Mouse (Mus musculus) CD4-positive, CD25-positive, alpha-beta regulatory T cell, adult 2 months (primary cell): ENCODE data around the gene Capn2.
A peak's percentile ranks its signal among the peaks of the same experiment; 100 is the strongest.

Experiments
- DNase-seq: peaks from one replicate; pipeline ENCODE4 v3.0.0-alpha.2; 2012; ENCODE audit warnings: low read depth, low spot score

Capn2 gene

DNA sequence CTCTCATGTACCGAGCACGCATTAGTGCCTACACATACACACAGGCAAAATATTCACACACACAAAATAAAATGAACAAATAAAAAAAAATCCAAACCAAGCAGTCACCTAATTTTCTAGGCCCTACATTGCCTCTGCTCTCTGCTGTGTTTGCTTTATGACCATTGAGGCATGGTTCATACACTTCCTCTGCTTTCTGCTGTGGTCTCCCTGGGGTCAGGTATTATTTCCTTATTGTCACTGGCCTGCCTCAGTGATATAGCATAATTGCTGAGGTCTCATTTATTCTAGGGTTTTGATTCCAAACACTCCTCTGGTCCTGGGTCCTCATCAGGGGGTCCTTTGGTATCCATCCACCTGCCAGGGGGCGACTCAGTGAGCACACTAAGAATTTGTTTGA is 8.2 kb upstream of the Capn2 start:
- DNase-seq = no peak

DNA sequence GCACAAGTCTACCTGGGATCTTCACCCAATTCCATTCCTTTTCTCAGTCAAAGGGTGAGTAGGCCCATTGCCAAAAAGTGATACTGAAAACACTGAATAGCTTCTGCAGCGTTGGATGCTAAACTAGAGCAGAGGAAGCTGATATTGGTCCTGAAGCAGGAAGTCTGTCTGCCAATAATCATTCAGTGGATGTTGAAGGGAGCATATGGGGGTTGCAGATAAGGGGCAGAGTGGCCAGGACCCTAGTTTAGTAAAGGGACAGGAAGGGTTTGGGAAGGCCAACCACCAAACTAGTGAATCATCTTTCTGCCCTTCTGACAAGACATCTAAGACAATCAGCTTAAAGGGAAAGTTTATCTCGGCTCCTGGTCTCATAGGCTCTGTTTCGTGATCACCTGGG is 6.3 kb upstream of the Capn2 start:
- DNase-seq = no peak

DNA sequence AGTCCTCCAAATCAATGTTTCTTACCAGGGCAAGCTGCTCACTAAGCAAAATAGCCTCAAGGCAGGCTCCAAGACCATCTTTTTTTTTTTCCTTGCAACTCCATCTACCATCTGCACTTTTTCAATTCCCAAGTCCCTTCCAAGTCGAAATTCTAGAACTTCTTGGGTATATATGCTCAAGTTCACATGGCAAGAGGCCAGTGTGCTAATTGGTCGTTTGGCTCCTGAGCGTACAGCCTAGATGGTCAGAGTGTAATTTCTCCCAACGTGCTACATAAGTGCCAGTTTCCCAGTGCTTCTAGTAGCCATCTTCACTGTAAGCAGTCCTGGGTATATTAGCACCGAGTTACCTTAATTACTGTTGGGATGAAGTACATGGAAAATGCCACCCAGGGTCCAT is 5.6 kb upstream of the Capn2 start:
- DNase-seq = no peak

DNA sequence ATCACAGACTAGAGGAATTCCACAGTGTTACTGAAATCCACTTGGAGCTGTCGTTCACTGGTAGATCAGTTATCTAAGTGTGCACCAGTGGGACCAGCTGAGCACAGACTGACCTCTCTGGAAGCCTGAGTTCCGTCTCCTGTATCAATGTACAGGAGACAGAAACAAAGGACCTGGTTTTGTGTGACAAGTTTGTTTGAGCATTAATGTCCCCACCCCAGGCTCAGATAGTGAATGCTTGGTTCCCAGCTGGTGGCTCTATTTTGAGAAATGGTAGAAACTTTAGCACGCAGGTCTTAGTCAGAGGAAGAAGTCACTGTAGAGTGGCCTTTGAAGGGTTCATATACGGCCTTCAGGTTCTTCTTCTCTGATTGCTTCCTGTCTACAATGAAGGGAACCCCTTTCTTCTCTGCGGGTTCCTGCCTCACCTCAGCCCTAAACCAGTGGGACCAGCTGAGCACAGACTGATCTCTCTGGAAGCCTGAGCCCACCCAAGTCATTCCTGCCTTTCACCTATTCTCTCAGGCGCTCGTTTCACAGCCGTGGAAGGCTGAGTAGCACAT is 3.6 kb upstream of the Capn2 start:
- DNase-seq = peak; percentile 50

DNA sequence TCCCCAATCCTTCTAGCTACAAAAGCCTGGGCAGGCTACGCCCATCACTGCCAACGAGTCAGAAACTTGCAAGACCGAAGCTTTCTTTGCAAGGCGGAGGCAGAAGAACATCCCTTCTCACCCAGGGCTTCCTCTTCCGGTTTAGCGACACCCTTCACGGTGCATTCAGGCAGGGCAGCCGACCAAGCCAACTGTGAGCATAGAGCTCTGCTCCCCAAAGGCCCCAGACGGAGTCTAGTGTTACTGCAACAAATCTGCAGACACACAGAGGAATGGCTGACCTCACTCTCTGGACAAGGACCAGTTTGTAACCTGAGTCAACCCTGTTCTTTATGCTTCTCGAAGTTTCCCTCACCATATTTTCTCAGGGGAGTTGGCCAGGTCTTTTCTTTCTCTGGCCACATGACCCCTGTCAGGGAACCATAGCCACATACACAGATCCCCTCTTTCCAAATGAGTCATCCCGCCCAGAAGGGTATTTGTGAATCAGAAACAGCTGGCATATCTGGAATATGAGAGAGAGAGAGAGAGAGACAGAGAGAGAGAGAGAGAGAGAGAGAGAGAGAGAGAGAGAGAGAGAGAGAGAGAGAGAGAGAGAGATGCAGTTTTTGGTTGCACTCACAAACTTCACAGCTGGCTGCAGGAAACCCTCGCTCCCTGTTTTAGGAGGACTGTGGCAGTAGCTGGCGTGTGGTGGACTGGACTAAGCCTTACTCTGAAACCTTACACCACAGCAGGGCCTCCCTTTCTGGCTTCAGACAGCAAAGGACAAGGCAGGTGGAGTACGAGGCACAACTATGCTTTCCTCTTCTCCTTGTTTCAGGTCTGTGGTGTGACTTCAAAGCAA is 2.9 kb upstream of the Capn2 start:
- DNase-seq = peak; percentile 83

DNA sequence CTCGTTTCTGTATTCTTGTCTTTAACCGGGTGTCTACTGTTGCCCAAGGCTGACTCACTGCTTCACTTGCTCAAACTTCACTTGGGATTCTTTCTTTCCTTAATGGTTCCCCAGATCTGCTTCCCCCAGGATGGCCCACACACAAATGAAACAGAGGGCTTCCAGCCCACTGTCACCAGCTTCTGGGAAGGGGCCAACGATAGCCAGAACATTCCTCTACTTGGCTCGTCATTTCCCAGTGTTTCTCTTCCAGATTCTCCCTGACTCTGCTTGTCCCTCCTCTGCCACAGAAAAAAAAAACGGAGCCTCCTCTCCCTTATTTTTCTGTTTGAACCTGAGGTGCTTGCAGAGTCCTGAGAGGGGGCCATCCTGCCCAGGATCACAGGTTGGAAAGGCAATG is 1.9 kb upstream of the Capn2 start:
- no peak for DNase-seq

DNA sequence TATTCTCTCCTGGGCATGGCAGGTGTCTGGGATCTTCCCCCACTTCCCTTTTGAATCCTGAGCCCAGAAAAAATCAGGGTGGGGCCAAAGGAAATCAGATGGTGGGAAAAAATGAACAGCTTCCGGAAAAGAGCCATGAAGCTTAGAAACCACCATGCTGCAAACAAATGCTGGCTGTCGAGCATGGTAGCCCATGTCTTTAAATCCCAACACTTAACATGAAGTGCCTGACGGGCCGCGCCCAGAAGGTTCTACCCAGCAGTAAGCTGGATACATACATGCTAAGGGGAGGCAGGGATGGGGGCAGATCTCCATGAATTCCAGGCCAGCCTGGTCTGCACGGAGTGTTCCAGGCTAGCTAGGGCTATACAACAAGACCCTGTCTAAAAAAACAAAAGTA is 1.4 kb upstream of the Capn2 start:
- no peak for DNase-seq

DNA sequence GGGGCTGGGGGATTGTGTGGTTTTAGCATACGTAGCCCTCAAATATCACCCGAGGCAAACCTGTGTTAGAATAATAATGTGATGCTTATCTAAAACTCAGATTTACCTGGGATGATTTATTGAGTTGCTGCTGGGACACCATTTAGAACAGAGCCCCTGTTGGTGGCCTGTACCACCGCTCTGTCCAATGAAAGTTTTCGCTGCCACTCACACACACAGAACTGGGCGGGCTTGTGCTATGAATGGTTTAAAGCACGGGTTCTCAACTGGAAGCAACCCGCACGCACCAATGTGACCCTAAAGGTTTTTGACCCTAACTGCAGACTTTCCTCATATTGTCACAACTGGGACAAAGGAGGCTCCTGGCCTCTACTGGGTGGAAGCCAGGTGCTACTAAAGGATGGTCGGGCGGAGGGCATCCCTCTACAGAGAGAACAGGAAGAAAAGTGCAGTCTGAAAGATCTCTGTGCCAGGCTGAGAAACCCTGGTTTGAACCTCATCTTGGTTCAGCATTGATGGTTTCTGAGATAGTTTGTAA is 804 bp upstream of the Capn2 start:
- DNase-seq = peak; percentile 51

DNA sequence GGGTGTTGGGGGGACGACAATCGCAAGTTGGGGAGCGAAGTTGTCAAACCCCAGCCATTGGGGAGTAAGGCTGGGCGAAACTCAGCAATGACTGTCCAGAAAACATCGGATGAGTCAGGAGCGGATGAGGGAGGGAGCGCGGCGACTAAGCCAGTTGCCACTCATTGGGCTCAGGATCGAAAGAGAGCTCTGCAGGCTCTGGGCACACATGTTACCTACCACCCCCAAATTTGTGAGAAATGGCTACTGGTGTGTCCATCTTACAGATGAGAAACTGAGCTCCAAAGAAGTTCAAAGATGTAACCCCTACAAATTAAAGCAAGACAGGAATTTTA is 236 bp upstream of the Capn2 start:
- no peak for DNase-seq

DNA sequence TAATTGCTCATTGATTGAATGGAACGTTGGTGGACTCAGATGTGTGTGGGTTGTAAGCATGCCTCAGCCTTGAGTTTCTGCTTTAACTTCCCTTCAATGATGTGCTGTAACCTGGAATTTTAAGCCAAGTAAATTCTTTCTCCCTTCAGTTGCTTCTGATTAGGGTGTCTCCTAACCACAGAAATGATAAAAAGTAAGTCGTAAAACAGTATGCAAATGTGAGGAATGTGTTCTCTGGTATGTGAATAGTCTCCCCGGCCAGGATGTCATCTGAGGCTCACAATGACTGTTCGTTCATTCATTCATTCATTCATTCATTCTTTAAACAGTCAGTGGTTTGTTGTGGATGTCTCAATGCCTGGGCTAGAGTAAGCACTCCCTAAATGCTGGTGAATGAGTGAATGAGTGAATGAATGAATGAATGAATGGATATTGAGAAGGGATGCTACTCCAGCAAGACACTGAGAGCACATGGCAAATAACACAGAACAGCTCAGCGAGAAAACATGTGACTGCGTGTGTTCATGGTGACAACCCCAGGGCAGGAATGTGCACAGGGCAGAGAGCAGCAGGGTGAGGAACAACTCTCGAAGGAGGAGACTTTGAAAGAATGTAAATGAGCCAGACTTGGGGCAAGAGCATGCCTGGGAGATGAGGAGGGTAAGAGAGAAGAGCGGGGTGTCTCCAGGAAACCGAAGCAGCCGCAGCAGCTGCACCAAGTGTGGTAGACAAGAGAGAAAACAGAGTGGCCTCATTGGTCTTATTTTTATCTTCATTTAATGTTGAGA is 2.4 kb downstream of the Capn2 start:
- peak; percentile 25 for DNase-seq

DNA sequence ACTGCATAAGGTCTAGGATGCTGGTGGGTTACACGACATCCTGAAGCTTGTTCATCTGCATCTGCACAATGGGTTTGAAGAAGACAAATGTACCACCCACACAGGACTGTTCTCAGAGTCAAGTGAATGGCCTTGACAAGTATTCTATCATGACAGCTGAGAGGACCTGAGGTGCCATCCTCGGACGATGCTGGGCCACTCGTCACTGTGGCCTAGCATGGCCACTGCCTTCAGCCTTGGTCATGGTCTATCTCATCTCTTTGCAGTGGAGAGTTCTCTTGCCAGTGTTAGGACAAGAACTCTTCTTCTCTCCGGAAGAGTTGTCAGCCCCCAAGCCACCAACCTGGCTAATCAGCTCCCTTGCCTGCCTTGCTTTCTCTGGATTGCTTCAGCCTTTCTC is 3.7 kb downstream of the Capn2 start:
- DNase-seq = no peak

DNA sequence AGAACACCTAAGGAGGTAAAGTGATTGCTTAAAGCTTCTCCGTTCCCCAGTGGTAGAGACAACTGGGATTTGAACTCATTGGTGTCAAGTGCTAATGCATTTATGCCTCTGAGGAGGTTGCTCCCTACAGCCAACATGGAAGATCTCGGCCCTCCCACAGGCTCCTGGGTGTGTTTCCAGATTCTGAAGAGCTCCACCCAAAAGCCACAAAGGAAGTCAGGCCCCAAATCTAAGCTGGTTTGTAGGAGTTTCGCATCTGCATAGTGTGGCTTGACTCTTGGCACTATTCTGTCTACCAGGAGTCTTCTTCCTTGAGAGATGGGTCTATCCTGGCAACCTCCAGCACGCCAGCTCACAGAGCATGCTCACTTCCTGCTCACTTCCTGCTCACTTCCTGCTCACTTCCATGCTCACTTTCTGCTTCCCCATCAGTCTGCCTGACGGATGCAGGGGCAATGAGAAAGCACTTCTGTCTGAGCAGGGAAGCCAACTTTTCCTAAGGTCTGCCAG is 4.5 kb downstream of the Capn2 start:
- DNase-seq = no peak

DNA sequence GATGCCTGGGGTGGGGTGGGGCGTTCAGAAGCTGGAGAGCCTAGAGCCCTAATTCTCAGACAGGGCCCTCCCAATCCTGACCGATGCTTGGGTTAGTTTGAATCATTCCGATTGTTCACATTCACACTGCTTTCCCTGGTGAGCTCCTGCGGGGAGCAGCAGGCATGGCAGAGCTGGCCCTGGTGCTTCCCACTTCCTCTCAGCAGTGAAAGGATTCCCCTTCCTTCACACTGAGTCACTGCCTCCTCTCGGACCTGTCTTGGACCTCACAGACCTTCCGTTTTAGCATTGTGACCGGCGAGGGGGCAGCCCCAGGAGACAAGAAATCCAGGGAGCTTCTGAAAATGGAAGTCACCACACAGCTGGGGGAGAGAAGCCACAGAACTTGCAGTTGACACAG is 5.6 kb downstream of the Capn2 start:
- no peak for DNase-seq

DNA sequence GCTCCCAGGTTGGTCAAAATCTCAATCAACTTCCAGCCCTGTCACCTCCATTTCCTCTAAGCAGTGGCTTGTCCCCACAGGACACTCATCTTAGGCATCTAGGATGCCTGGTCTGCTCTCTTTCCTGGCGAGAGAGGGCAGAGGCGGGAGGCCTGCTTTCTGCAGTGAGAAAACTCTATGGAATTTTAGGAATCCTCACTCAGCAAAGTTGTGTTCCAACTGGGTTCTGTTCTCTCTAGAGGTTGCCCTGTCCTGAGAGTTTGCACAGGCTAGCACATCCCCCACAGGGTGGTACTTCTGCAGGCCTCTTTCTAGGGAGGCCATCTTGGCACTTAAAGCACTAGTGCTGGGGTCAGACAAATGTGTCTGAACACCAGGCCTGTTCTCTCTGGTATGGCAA is 6.3 kb downstream of the Capn2 start:
- DNase-seq = no peak

DNA sequence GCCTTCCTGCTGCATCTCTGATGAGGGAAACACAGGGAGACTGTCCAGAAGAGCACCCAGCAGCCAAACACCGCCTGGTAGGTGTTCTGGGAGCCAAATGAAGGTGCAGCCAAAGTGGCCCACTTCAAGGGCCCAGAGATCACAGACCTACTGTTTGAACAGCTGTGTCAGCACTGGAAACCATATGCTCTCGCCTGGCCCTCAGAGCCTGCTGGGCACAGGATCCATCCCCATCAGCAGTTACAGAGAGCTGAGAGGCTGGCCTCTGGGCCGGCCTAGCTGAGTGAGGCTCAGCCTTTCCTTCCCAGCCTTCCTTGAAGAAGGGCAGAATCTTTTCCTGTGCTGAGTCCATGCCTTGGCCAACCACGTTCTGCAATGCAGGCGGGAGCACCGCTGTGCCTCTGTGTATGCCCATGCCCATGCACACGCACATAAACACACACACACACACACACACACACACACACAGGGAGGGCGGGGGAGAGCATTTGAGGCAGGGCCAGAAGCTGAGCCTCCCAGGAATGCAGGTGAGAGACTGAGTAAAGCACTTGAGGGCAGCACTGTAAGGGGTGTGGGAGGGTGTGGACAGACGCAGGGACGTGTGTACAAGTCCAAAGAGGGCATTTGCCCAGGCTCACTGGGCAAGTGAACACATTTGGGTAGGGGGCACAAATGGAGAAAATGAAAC is 8.2 kb downstream of the Capn2 start:
- DNase-seq = no peak

DNA sequence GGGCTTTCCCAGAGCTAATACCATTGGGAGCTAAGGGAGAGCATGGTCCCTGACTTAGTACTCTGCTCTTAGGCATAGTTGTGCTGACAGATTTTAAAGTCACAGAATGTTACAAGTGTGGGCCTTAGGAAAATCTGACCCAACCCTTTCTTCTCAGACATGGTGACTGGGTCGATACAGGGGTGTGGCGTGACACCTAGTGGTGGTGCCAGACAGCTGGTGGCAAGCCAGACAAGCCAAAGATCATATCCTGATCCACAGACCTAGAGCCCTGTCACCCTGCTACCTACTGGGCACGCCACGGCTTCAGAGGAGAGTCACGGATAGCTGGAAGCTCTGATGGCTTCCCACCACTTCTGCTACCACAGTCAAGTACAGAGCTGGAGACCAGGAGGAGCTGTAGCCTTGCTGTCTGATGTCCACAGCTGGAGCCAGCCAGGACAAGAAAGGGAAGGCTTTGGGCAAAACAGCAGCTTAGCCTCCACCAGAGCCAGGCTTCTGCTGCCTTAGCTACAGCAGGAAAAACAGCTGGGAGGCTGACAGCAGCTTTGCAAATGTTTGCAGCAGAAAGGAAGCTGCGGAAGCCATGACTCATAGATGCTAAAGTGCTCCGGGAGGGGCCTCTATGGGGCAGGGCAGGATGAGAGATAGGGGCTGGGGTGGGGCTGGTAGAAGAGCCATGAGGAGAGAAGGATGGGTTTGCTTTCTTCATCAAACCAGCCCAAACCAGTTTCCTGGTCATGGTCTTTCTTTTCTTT is 11.0 kb downstream of the Capn2 start:
- DNase-seq = peak; percentile 76

DNA sequence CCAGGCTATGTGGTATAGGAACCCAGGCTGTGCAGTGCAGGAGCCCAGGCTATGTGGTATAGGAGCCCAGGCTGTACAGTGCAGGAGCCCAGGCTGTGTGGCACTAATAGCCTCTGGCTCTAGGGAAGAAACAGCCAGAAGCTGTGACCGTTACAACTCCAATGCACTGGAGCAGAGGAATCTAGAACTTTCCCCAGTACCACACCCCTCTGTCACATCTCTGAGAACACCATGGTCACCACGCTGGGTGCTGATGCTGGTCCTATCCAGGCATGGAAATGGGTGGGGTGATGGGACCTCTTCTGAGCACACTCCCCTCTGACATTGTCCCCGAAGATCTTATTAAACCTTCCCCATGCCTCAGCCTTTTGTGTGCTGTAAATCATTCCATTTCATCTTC is 12.1 kb downstream of the Capn2 start:
- DNase-seq = no peak

DNA sequence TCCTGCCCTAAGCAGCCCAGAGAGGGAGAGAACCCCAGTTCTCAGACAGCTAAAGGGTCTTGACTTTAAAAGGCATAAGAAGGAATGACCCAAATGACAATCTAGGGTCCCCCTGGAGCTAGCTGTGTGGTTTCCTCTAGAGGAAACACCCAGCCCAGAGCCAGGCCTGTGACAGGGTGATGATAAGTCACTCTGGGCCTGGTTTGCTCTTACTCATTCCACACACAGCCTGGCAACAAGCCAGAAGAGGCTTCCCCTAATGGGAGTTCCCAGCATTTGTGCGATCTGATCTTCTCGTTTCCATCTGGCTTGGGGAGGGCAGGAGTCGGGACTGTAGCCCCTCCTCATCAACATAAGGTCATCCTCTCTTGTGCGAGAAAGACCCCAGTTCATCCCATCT is 13.2 kb downstream of the Capn2 start:
- DNase-seq = peak; percentile 73

DNA sequence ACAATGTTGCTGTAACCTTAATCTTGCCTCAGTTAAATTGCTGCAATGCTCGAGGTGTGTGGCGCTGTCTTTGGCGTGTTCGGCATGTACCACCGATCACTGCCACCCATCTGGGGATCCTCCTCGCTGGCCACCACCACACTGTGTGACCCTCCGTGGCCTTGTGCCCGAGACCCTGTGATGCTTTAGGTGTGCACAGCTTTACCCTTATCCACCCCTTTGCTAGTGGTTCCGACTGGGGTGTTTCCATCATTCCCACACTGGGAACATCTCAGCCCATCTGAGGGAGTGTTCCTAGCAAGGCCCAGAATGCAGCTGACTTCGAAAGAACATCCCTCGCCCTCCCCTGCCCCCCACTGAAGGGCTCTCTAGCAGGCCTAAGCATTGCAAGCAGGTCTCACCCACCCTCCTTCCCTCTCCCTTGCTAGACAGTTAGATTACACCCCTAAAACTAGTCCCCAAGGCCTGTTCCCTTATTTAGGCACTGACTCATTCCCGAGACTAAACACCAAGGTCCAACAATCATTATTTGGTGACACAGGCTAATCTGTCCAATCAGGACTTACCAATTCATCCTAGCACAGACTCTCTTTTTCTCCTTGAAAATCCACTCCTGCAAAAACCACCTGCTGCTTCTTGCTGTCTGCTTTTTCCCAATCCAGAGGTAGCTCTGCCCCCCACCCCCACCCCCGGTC is 14.1 kb downstream of the Capn2 start:
- DNase-seq = no peak

DNA sequence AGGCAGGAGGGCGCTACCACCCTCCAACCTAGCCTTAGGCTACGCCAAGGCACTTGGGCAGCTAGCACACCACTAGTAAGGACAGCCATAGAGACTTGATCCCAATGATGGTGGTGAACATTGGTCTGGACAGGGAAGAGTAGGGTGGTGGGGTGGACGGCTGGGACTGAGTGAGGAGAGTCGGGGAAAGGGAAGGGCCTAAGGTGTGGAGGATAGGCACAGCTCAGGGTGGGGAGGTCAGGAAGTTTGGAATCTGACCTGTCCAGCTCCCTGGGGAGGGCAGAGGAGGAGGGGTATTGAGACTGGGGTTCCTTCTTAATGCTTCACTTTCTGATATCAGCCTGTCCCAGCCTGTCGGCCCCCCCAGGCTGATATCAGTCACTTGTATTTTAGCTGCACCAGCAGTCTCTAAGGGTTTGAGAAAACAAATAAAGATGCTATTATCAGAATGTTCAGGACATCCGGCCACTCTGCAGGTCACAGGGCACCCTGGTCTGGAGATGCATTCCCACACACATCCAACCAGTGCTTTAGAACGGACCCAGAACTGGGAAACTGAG is 14.8 kb downstream of the Capn2 start:
- no peak for DNase-seq
